Mouse (Mus musculus): ENCODE results near the gene Pde5a.

Gene Pde5a

GRCm38 (mm10) chr3:122801436-122802221 lies 72.9 kb downstream of the Pde5a start:
- no peak for TF ChIP-seq GATA4 (IDR thresholded peaks at IDR 0.05; ENCODE audit: insufficient replicate concordance, low read length)

- no peak for TF ChIP-seq GATA4 (IDR thresholded peaks at IDR 0.05; ENCODE audit: insufficient replicate concordance, low read length)
Measured at GRCm38 (mm10) chr3:122807313-122807712, 78.6 kb downstream of the Pde5a start.

GRCm38 (mm10) chr3:122810090-122810863 lies 81.5 kb downstream of the Pde5a start:
- no peak for TF ChIP-seq GATA4 (IDR thresholded peaks at IDR 0.05; ENCODE audit: insufficient replicate concordance, low read length)

- no peak for TF ChIP-seq GATA4 (IDR thresholded peaks at IDR 0.05; ENCODE audit: insufficient replicate concordance, low read length)
Measured at GRCm38 (mm10) chr3:122810986-122811385, 82.2 kb downstream of the Pde5a start.

GRCm38 (mm10) chr3:122814531-122814930 lies 85.8 kb downstream of the Pde5a start:
- TF ChIP-seq GATA4 (IDR thresholded peaks at IDR 0.05; ENCODE audit: insufficient replicate concordance, low read length), result no peak

- TF ChIP-seq GATA4 (IDR thresholded peaks at IDR 0.05; ENCODE audit: insufficient replicate concordance, low read length), result no peak
Measured at GRCm38 (mm10) chr3:122818282-122818681, 89.5 kb downstream of the Pde5a start.

- TF ChIP-seq GATA4 (IDR thresholded peaks at IDR 0.05; ENCODE audit: insufficient replicate concordance, low read length), result no peak
Measured at GRCm38 (mm10) chr3:122820700-122821099, 92.0 kb downstream of the Pde5a start.

GRCm38 (mm10) chr3:122828270-122829058 lies 99.7 kb downstream of the Pde5a start:
- no peak for TF ChIP-seq GATA4 (IDR thresholded peaks at IDR 0.05; ENCODE audit: insufficient replicate concordance, low read length)

GRCm38 (mm10) chr3:122834519-122834918 lies 105.8 kb downstream of the Pde5a start:
- TF ChIP-seq GATA4 (IDR thresholded peaks at IDR 0.05; ENCODE audit: insufficient replicate concordance, low read length), result no peak

- TF ChIP-seq GATA4 (IDR thresholded peaks at IDR 0.05; ENCODE audit: insufficient replicate concordance, low read length), result no peak
Measured at GRCm38 (mm10) chr3:122835097-122835850, 106.5 kb downstream of the Pde5a start.

GRCm38 (mm10) chr3:122837639-122838038 lies 108.9 kb downstream of the Pde5a start:
- TF ChIP-seq GATA4 (IDR thresholded peaks at IDR 0.05; ENCODE audit: insufficient replicate concordance, low read length), result no peak

GRCm38 (mm10) chr3:122848410-122849034 lies 119.8 kb downstream of the Pde5a start:
- TF ChIP-seq GATA4 (IDR thresholded peaks at IDR 0.05; ENCODE audit: insufficient replicate concordance, low read length), result no peak

- TF ChIP-seq GATA4 (IDR thresholded peaks at IDR 0.05; ENCODE audit: insufficient replicate concordance, low read length), result no peak
Measured at GRCm38 (mm10) chr3:122855149-122855548, 126.4 kb downstream of the Pde5a start.

GRCm38 (mm10) chr3:122859829-122860228 lies 131.1 kb downstream of the Pde5a start:
- TF ChIP-seq GATA4 (IDR thresholded peaks at IDR 0.05; ENCODE audit: insufficient replicate concordance, low read length), result no peak

Data from liver, adult (tissue).